Mouse (Mus musculus): ENCODE data around the gene Rpsa.
"Not testable (repeated sequence)": the region's sequence is repeated elsewhere in the genome, so short reads cannot be mapped to it uniquely, and the experiment has no call there.

The Rpsa gene
- long read RNA-seq, experiment 1, transcript Rpsa-204 (6 exons, 1,599 nt): minor isoform, 14 of 301 reads
- long read RNA-seq, experiment 1, transcript Rpsa-201 (7 exons, 1,938 nt): major isoform, 252 of 301 reads
- long read RNA-seq, experiment 1, partial matches to known transcripts: 29 of 301 reads
- long read RNA-seq, experiment 1, other reads (novel, unspliced or antisense): 6 of 301 reads
- long read RNA-seq, experiment 2, transcript Rpsa-204 (6 exons, 1,599 nt): minor isoform, 17 of 278 reads
- long read RNA-seq, experiment 2, transcript Rpsa-201 (7 exons, 1,938 nt): major isoform, 223 of 278 reads
- long read RNA-seq, experiment 2, partial matches to known transcripts: 34 of 278 reads
- long read RNA-seq, experiment 2, other reads (novel, unspliced or antisense): 4 of 278 reads

DNA sequence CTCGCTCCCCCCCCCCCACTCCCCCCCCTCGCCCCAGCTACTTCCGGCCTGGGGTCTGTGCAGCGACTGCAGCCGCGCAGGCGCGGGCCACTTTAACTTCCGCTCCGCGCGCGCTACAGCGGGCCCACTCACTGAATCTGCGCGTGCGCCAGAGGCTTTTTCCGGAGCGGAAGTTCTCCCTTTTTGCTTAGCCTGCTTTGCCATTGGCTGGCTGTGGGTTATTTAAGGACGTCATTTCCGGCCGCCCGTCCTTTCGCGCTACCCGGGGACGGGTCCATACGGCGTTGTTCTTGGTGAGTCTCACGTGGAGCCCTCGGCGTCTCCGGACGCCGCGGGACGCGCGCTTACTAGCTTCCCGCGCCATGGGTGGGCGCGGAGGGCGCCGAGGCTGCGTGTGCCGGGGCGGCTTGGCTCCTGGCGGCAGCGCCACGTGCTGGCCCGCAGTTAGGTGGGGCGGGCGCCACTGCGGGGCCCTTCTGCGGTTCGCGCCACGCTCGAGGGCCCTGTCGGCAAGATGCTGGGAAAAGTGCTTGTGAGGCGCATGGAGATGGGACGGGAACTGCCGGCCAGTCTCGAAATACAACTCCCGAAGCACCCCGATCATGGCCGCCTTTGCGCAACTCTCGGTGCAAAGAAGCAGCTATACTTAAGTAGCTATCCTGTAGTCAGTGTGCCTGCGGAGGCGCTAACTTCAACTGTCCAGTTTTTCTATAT, at the start of gene Rpsa:
Rpsa (plus strand) TSS at position 152 of the 714 bp plus-strand sequence.
- intact Hi-C loops (cut with DNase I): no loop called here

- intact Hi-C loops (cut with DNase I): no loop called here
These were observed 49.2 kb upstream of the Rpsa start for GRCm38 (mm10) chr9:120078241-120078640.

GRCm38 (mm10) chr9:120079901-120080300, 47.6 kb upstream of the Rpsa start:
- intact Hi-C loops (cut with DNase I): no loop called here

- intact Hi-C loops (cut with DNase I): no loop called here
These were observed 46.9 kb upstream of the Rpsa start for GRCm38 (mm10) chr9:120080546-120081108.

- intact Hi-C loops (cut with DNase I): no loop called here
These were observed 46.2 kb upstream of the Rpsa start for GRCm38 (mm10) chr9:120081247-120081646.

- intact Hi-C loops (cut with DNase I): no loop called here
These were observed 45.5 kb upstream of the Rpsa start for GRCm38 (mm10) chr9:120081967-120082366.

- intact Hi-C loops (cut with DNase I): no loop called here
These were observed 44.8 kb upstream of the Rpsa start for GRCm38 (mm10) chr9:120082691-120083090.

- intact Hi-C loops (cut with DNase I): no loop called here
These were observed 44.2 kb upstream of the Rpsa start for GRCm38 (mm10) chr9:120083158-120083894.

DNA sequence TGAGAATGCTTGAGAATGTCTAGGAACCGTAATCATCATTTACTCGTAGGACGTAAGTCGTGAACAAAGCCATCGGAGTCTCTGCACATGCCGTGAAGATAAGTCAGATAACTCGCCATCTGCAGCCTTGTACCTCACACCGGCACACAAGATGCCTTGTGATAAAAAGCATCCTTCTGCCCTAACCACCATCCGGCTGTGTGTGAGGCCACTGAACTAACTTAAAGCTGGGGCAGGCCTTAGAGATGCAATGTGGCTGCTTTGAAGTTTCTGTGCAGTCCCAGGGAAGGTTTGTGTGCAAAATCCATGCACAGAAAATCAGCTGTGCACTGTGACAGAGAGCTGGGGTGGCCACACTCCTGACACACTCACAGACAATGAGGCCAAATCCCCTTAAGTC, 43.1 kb upstream of the Rpsa start:
- intact Hi-C loops (cut with DNase I): no loop called here

GRCm38 (mm10) chr9:120089125-120089524, 38.4 kb upstream of the Rpsa start:
- intact Hi-C loops (cut with DNase I): no loop called here

- intact Hi-C loops (cut with DNase I): no loop called here
These were observed 36.4 kb upstream of the Rpsa start for GRCm38 (mm10) chr9:120091086-120091485.

DNA sequence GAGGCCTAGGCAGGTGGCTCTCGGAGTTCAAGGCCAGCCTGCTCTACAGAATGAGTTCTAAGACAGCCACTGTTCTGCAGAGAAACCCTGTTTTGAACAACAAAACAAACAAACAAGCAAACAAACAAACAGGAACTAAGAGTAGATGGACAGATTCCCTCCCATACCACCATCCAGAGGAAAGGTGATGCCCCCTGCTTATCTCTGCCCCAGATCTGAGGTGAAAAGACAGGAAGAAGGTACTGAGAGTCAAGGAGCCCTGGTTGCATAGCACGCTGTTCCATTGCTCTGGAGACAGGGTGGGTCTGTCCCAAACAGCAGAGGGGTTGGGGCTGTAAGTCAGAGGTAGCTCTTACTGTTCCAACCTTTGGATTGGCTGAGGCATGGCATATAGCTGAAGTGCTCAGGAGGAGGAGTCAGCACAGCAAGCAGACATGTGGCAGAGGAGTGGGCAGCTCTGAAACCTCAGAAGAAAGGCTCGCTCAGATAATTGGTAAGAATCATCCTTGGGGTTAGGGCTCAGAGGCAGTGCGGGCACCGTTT, 35.7 kb upstream of the Rpsa start, which contains the start of gene Ccr8:
Ccr8 (plus strand) TSS at position 419 of the 543 bp plus-strand sequence.
- intact Hi-C loops (cut with DNase I): no loop called here

GRCm38 (mm10) chr9:120093701-120094100, 33.8 kb upstream of the Rpsa start:
- intact Hi-C loops (cut with DNase I): no loop called here

DNA sequence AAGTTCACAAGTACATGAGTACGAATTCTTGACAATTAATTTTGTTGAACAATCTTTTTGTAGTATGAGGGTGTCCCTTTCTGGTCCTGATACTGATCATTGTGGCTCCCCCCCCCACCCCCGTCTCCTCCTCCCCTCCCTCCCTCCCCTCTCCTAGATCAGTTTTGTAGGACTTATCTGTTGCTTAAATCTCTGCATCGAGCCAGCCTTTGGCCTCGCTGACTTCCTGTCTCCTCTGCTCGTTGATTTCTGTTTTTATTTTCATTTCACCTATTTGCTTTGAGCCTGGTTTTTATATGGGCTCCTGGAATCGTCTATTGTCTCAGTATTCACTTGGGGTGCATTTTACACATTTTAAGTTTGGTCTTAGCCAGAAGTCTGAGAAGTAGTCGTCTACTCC, 31.6 kb upstream of the Rpsa start:
- intact Hi-C loops (cut with DNase I): no loop called here

- intact Hi-C loops (cut with DNase I): loop anchor here (2.0 kb wide), 2 partner anchors 70 to 78 kb away; no protein-coding TSS in a partner anchor
These were observed 28.8 kb upstream of the Rpsa start for GRCm38 (mm10) chr9:120098682-120099081.

- intact Hi-C loops (cut with DNase I): loop anchor here (2.0 kb wide), 2 partner anchors 71 to 79 kb away; no protein-coding TSS in a partner anchor
These were observed 28.2 kb upstream of the Rpsa start for GRCm38 (mm10) chr9:120099304-120099703.

GRCm38 (mm10) chr9:120101165-120101564, 26.3 kb upstream of the Rpsa start:
- intact Hi-C loops (cut with DNase I): no loop called here

- intact Hi-C loops (cut with DNase I): not testable (repeated sequence)
These were observed 18.5 kb upstream of the Rpsa start for GRCm38 (mm10) chr9:120108953-120109352.

- intact Hi-C loops (cut with DNase I): no loop called here
These were observed 17.1 kb upstream of the Rpsa start, which contains the start of gene Slc25a38 for GRCm38 (mm10) chr9:120110211-120111018. Gene Slc25a38 (plus strand): TSS chr9:120110374.

All from adrenal gland (tissue).